Mouse (Mus musculus) heart, adult 2 months (tissue): ENCODE measurements around the gene Olfr521. TPM values are rescaled to one million over a fixed set of nuclear protein-coding genes. Genes with fewer than 3 reads are reported as not detected.
"Not testable (repeated sequence)": the region's sequence is repeated elsewhere in the genome, so short reads cannot be mapped to it uniquely, and the experiment has no call there.

Source experiments
- DNase-seq, 2 experiments: peaks; one replicate each; pipeline ENCODE4 v3.0.0; 2021
- H3K27ac ChIP-seq: fragments of 200-600 bp; 2 replicates; pipeline ENCODE4 v1.8.1; 2022
- H3K27me3 ChIP-seq: fragments of 200-500 bp; 2 replicates; pipeline ENCODE4 v1.6.1; 2012; ENCODE audit warnings: mild to moderate bottlenecking, low read length, inconsistent platforms, mixed read lengths; ENCODE audit not compliant: control insufficient read depth, insufficient read depth
- H3K36me3 ChIP-seq: fragments of 200-500 bp; 2 replicates; pipeline ENCODE4 v1.6.1; 2012; ENCODE audit warnings: low read length, inconsistent platforms; ENCODE audit not compliant: control insufficient read depth, insufficient read depth
- H3K4me1 ChIP-seq: fragments of 200-500 bp; 2 replicates; pipeline ENCODE4 v1.6.1; 2011; ENCODE audit warnings: low read length; ENCODE audit not compliant: control insufficient read depth, insufficient read depth
- H3K4me3 ChIP-seq: fragments of 200-600 bp; 2 replicates; pipeline ENCODE4 v1.8.1; 2022
- H3K79me2 ChIP-seq: fragments of 200-500 bp; replicated peaks from 2 replicates; pipeline ENCODE4 v1.6.1; 2012; ENCODE audit warnings: mild to moderate bottlenecking, inconsistent platforms, low read length, moderate library complexity, mixed read lengths; ENCODE audit not compliant: control insufficient read depth, insufficient read depth
- H3K9ac ChIP-seq: fragments of 200-500 bp; 2 replicates; pipeline ENCODE4 v1.6.1; 2012; ENCODE audit warnings: low read depth, mild to moderate bottlenecking, control low read depth, inconsistent platforms, low read length, mixed read lengths
- CTCF ChIP-seq: fragments of 200-600 bp; IDR thresholded peaks from 2 replicates; pipeline ENCODE4 v1.8.1; 2022; ENCODE audit warnings: antibody characterized with exemption, mild to moderate bottlenecking, moderate library complexity
- EP300 ChIP-seq: fragments of 200-500 bp; IDR thresholded peaks from 2 replicates; pipeline ENCODE4 v1.6.1; 2011; ENCODE audit warnings: low read depth, low read length, control low read depth; ENCODE audit not compliant: insufficient read depth
- POLR2A ChIP-seq: fragments of 200-500 bp; IDR thresholded peaks from 2 replicates; pipeline ENCODE4 v1.6.1; 2011; ENCODE audit warnings: mild to moderate bottlenecking, low read depth, low read length, control low read depth; ENCODE audit not compliant: insufficient read depth
- WGBS: fragments of 180-500 bp; shearing (Covaris S2); methylation state at CpG from one replicate; pipeline ENCODE4 v1.1.7; 2018; 5-methylcytosine and 5-hydroxymethylcytosine counted together
- intact Hi-C: fragments of 180-260 bp; cut with DNase I; formaldehyde crosslinking; loops from one replicate; pipeline ENCODE4 v1.15.1; 2025
- long read RNA-seq: library from polyadenylated mRNA; stranded (forward); transcript quantifications from one replicate; pipeline ENCODE4 v2.0.0, GENCODE M21; 2021
- polyA plus RNA-seq: library from polyadenylated mRNA; depleted of rRNA; stranded (reverse); fragments of >200 nt; gene quantifications from 2 replicates; pipeline ENCODE4 v1.2.3, GENCODE M21; 2012; rRNA removed
- total RNA-seq, 2 experiments: library from RNA; stranded (reverse); gene quantifications; 2 replicates each; pipeline ENCODE4 v1.2.3; 2021

Gene Olfr521
- total RNA-seq (not detected), polyA plus RNA-seq (not detected in 2 replicates)
- long read RNA-seq = 0 reads

DNA sequence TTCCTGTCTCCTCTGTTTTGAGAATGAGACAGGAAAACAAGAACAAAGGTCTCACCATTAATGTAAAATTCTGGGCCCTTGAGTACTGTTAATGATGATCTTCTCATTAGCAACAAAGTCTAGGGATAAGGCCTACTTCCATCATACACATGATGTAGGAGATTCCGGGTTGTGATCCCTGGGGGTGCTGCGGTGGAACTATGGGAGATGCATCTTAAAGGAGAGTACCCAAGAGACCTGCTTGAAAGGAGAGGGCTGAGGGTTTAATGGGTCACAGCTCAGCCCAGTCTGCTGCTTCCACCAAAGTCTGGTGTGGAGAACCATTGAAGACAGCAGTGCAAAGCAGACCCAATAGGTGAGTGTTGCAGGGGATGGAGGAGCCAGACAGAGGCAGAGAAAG lies at the start of gene Olfr521:
TSS of gene Olfr521 (plus strand) at position 301 of the 400 bp plus-strand sequence.
- 91% methylated on average over 2 of the region's 2 CpGs for WGBS
- Histone ChIP-seq H3K9ac (no peak within 1 kb of the TSS), H3K27ac (no peak within 1 kb of the TSS), H3K4me3 (no peak within 1 kb of the TSS), H3K4me1 (no peaks in the 10 kb centered on the region), H3K79me2 (no peaks in the 10 kb centered on the region), H3K27me3 (no peaks in the 10 kb centered on the region; the same call in 1 of the 2 replicates), H3K36me3 (no peaks in the 10 kb centered on the region)
- no peak for DNase-seq
- TF ChIP-seq CTCF (no peak), EP300 (no peak), POLR2A (no peak)
- intact Hi-C loops = no loop called here

DNA sequence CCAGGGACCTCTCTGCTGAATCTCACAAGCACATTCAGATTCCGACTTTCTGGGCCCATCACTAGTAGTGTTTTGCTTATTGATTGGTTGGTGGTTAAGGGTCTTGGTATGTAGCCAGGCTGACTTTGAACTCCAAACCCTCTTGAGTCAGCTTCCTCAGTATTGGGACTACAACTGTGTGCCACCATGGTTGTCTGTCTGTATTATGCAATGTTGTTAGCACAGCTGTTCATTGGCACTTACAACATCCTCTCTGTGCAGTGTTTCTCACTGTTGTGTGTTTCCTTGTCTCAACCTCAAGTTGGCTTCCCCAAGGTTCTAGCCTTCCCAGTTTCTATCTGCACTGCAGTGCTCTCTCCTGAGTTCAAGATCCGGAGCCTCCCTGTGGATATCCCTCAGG lies 46.8 kb upstream of the Olfr521 start:
- intact Hi-C loops = loop anchor here (10.0 kb wide), 1 partner anchor 158 kb away; no protein-coding TSS in a partner anchor

DNA sequence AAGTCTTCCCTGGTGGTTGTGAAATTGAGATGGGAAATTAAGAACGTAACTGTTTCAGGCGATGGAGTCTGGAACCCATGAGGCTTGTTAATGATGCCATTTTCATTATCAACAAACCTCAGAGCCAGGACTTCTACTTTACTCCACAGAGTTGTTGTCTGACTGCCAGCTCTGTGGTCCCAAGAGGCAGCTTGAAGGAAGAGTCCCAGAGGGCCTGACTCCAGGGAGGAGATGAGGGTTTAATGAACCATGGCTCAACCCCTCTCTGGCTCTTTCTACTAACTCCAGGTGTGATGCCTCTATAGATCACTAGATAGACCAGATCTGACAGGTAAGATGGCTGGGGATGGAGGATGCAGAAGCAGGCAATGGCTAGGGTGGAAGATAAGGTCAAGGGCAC lies 33.3 kb upstream of the Olfr521 start, which contains the start of gene Olfr520:
TSS of gene Olfr520 (plus strand) at position 301 of the 400 bp plus-strand sequence.
- Histone ChIP-seq H3K36me3 (no peaks in the 10 kb centered on the region), H3K79me2 (no peaks in the 10 kb centered on the region), H3K27me3 (no peaks in the 10 kb centered on the region), H3K4me1 (no peaks in the 10 kb centered on the region), H3K27ac (no peak within 1 kb of the TSS), H3K9ac (no peak within 1 kb of the TSS), H3K4me3 (no peak within 1 kb of the TSS)
- no peak for TF ChIP-seq EP300
- TF ChIP-seq POLR2A = no peak
- TF ChIP-seq CTCF = no peak
- WGBS = 77% methylated on average over 2 of the region's 2 CpGs
- intact Hi-C loops = no loop called here
- no peak for DNase-seq

More for the DNA sequence above, 46.8 kb upstream of the Olfr521 start:
- Histone ChIP-seq H3K27me3 (no peaks in the 10 kb centered on the region; the same call in 1 of the 2 replicates), H3K36me3 (no peaks in the 10 kb centered on the region), H3K4me3 (no peak overlapping the region), H3K4me1 (no peaks in the 10 kb centered on the region), H3K9ac (no peak overlapping the region), H3K27ac (no peak overlapping the region), H3K79me2 (no peaks in the 10 kb centered on the region)
- no peak for DNase-seq
- WGBS = 84% methylated on average over 2 of the region's 2 CpGs
- TF ChIP-seq POLR2A (no peak), CTCF (no peak), EP300 (no peak)

DNA sequence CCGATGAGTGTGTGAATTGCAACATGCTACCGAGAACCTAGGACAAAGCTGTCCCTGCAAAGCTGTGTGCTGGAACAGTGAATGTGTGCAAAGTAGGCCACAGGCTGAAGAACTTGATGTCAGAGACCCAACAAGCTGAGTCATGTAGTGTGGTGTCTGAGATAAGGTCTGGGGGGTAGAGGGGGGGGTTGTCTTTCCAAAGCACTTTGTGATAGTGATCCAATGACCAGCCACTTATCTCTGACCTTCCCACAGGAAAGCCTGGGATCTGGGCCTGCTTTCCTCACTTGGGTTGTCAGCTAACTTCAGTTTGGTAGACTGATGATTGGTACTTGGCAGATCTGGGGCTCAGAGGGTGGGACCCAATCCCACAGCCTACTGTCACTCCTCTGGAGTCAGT lies 28.7 kb upstream of the Olfr521 start:
- Histone ChIP-seq H3K4me1 (no peaks in the 10 kb centered on the region), H3K36me3 (no peaks in the 10 kb centered on the region), H3K27me3 (no peaks in the 10 kb centered on the region), H3K4me3 (no peak overlapping the region), H3K9ac (no peak overlapping the region), H3K27ac (no peak overlapping the region), H3K79me2 (no peaks in the 10 kb centered on the region)
- TF ChIP-seq POLR2A (no peak), EP300 (0 out of 2 replicates have a peak, but pooled peaks have one; percentile 54)
- DNase-seq = peak; percentile 38 to 72
- WGBS = 53% methylated on average over 2 of the region's 2 CpGs
- intact Hi-C loops = no loop called here

DNA sequence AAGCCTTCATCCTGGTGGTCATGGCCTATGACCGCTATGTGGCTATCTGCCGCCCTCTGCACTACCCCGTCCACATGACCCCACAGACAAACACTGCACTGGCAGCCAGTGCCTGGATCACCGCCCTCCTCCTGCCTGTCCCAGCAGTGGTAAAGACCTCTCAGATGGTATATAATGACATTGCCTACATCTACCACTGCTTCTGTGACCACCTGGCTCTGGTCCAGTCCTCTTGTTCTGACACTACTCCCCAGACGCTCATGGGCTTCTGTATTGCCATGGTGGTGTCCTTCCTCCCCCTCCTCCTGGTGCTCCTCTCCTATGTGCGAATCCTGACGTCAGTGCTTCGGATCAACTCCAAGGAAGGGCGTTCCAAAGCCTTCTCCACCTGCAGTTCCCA lies 27.8 kb upstream of the Olfr521 start:
- H3K79me2 ChIP-seq, H3K27me3 ChIP-seq, H3K4me1 ChIP-seq, DNase-seq, H3K36me3 ChIP-seq, H3K9ac ChIP-seq, H3K4me3 ChIP-seq, intact Hi-C loops, H3K27ac ChIP-seq: not testable (repeated sequence)
- WGBS = 87% methylated on average over 9 of the region's 9 CpGs

DNA sequence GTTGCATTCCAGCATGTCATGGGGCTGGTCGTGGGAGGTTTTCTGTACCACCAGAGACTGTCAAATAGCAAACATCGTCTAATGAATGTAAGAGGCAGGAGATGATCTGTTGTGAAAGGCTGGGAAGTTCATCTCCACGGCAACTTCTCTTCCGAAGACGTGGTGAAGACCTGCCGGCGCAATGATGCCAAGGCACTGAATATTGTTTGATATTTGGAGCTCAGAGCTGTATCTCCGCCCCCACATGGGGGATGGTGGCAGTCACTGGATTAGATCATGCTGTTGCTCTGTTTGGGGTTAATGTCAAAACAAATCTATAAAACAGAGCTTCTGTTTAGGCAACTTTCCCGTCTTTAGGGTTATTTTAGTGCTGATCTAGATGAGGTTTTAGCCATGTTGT lies 24.0 kb upstream of the Olfr521 start:
- no peak overlapping the region for H3K27ac ChIP-seq
- intact Hi-C loops = no loop called here
- H3K9ac ChIP-seq = no peak overlapping the region
- no peaks in the 10 kb centered on the region for H3K4me1 ChIP-seq
- no peak for DNase-seq
- no peaks in the 10 kb centered on the region for H3K36me3 ChIP-seq
- TF ChIP-seq CTCF = no peak
- TF ChIP-seq POLR2A = no peak
- no peak for TF ChIP-seq EP300
- H3K27me3 ChIP-seq = no peaks in the 10 kb centered on the region
- H3K4me3 ChIP-seq = no peak overlapping the region
- WGBS = 63% methylated on average over 9 of the region's 9 CpGs
- no peaks in the 10 kb centered on the region for H3K79me2 ChIP-seq
